Mouse (Mus musculus): ENCODE results near the gene Tulp3. TPM values are rescaled to one million over a fixed set of nuclear protein-coding genes. Genes with fewer than 3 reads are reported as not detected.
A peak's percentile ranks its signal among the peaks of the same experiment; 100 is the strongest.
"Not testable (repeated sequence)": the region's sequence is repeated elsewhere in the genome, so short reads cannot be mapped to it uniquely, and the experiment has no call there.

The Tulp3 gene
- polyA plus RNA-seq, 2 experiments from 2014 or later = 2.0 to 2.4 TPM

DNA sequence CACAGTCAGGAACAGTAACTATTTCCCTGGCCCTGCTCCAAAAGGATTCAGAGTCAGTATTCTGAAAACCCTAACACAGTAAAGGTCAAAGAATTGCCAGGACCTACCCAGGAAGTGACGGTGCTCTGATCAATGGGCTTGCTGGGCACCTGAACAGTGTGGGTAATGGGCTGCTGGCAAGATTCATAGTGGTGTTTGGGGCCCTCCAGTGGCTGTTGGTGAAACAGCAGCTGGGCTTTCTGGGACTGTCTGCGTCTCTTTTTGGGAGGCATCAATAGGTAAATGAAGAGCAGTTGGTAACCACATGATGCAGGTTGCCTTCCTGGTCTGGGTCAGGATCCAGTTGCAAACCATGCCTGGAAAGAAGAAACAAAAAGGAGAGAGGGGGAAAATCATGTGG is 3.3 kb upstream of the Tulp3 start:
- ATAC-seq = peak; percentile 32

DNA sequence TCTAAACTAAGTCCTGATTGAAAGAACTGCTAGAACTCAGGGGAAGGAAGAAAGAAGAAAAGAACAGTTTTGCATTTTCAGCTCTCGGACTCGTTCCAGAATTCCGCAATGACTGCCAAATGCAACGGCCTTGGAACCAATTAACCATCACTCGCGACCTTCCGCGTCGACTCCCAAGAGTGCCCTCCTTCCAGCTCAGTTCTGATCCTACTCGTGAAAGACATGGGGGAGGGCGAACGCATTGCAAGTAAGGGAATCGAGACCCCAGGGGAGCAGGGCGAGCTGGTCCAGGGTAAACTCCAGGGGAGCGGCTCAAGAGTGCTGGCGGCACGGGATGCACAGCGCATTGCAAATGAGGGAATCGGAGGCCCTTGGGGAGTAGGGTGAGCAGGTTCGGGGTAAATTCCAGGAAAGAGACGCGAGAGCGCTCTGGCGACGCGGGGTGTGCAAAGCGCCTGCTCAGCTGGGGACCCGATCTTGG is 410 bp downstream of the Tulp3 start:
- ATAC-seq = peak; percentile 15

DNA sequence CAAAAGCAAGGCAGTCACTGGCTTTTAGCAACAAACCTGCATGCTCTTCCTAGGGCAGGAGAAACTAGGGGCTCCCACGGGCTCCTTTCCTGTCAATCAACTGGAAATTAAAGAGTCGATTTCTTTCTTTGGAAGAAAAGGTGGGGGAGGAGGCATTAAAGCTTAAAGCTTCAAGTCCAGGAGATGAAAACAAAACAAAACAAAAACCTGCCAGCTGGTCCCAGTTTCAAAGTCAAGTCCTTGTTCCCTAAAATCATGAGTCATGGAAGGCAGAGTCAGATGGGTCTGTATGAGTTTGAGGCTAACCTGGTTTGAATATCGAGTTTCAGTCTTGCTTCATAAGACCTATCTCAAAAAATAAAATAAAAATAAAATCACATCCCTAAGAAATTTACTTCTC is 1.5 kb downstream of the Tulp3 start:
- ATAC-seq = no peak

DNA sequence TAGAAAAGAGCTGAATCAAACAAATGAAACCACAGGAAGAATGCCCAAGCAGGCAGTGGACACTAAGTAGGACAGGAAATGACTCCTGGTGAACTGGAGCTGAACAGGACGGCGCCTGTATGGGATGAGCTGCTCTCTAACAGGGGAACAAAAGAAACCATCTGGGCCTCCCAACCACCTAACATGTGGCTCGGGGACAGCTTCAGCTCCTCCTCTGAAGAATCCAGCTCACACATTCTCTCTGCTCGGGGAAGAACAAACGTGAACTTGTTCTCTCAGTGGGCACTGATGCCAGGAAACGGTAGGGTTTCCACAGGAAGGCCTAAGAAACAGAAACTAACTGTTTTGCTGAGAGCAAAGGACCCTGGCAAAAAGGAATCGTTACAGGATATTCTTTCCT is 5.9 kb downstream of the Tulp3 start:
- ATAC-seq = no peak

DNA sequence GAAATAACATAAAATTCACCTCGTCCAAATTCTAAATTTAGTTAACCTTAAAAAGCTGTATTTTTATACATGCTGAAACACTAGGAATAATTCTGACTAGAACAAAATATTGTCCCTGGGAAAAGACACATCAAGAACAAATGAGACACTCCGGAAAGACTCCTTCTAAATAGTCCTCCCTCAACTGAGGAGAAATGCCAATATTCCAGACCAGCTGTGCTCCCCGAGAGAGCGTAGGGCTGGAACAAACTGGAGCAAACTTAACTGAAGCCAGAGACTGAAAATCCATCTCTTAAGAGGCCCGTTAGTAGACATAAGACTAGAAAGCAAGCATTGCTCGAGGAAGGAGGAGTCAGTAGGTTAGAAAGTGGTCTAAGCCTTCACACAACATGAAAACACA is 8.9 kb downstream of the Tulp3 start:
- no peak for ATAC-seq

DNA sequence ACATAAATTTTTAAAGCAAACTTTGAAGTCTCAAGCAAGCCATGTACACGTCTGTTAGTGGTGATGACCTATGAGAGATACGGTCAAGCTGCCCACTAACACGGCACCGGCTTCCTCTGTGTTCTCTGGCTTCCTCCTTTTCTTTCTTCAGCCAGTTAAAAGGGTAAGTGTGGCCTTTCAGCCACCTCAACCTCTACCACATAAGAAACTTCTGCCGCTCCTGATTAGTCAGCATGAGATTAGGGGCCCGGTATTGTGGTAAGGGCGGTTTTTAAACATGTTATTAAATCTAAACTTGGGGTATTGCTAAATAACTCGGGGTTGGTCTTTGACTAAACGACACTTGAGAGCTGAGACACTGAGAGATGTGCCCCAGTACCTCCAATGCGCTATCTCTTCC is 10.0 kb downstream of the Tulp3 start:
- no peak for ATAC-seq

DNA sequence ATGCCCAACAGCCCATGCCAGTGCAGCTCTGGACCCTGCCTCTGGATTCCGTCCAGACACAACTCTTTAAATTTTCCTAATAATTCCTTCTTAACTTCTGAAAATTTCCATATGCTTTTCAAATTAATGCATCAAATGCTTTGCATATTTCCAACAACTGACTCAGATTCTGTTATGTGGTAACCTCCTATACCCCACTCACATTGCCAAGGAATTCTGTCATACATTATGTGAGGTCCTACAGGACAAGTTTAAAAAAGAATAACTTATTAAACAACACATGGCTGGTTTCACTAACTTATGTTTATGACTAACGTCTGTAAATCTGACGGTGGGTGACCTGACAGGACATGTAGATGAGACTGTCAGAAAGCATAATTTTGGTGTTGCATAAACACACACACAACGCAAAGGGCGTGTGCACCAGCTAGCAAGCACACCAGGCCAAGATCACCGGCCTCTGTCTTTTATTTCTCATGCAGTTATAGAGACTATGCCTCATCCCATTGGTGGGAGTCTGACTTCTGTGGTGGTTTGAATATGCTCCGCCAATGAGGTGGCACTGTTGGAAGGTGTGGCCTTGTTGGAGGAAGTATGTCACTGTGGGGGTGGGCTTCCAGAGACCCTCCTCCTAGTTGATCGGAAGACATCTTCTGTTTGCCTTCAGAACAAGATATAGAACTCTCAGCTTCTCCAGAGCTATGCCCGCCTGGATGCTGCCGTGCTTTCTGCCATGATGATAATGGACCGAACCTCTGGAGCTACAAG is 13.5 kb downstream of the Tulp3 start:
- ATAC-seq = no peak

DNA sequence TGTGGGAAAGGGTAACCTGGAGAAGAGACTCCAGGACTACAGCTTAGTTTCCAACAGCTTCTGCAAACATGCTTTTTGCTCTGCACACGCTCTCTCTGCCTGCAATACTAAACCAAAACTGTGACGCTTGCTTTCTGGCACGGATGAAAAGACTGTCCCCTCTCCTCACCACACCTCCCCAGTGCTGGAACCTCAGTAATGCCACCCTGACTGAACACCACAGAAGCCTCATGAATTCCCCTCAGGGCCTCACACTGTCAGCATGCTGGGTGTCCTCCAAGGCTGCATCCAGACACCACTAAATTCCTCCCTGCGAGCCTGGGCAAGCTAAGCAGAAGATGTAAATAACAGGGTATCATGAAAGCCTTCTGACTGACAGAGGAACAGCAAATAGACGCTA is 16.8 kb downstream of the Tulp3 start:
- no peak for ATAC-seq

DNA sequence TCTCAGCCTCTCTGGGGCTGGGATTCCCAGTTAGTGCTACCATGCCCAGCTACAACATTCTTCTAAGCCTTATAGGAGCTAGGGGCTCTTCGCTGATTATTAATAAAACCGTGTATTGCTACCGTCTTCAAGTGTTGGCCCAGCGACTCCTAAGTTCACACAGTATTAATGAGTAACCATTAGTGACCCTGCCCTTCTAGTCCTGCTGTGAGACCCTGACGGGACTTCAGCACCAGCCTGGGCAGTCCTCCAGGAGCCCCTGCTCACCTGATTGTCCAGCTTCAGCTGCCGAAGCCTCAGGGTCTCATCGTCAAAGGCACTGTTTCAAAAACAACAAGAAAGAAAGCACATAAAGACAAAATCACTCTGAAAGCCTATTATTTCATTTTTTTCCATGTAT is 18.2 kb downstream of the Tulp3 start:
- ATAC-seq = no peak

DNA sequence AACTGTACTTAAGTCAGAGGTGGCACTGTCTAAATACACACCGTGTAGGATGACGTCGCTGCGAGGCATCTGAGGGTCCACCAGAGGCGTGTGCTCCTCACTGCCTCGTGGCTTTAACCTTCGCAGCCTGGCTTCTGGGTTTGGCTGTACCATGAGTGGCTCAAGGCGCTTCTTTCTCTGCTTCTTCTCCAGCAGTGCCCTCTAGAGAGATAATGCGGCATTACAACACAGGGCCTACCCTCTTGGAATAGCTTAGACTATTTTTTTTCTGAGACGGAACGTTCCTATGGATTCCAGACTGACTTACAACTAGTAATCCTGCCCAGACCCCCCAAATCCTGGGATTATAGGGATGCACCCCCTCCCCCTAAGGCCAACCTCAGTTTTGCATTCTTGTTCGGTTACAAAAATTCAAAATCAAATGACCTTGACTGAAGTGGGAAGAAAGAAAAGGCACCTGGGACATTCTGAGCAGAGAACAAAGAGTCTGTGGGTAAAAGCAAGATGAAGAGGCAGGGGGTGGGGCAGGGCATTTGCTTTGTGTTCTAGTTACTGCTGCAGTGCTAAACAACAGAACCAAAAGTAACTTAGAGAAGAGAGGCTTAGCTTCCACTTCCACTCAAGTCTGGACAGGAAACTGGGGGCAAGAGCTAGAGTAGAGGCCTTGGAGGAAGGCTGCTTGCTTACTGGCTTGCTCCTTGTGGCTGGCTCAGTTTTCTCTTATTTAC is 21.1 kb downstream of the Tulp3 start:
- ATAC-seq = peak; percentile 82

DNA sequence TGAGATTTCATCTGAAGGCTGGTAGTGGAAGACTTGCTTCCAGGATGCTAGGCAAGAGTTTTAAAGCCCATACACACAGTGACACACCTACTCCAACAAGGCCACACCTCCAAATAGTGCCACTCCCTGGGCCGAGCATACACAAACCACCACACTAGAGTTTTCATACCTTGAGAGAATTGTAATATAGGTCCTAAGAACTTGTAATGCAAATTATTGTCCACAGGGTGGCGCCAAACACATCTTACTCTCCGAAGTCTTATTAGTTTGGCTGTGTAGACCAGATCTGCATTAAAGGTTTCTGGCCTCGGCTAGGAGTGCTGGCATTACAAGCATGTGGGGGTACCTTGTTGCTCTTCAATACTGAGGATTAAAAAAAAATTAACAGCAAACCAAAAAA is 37.3 kb downstream of the Tulp3 start:
- ATAC-seq = peak; percentile 74

DNA sequence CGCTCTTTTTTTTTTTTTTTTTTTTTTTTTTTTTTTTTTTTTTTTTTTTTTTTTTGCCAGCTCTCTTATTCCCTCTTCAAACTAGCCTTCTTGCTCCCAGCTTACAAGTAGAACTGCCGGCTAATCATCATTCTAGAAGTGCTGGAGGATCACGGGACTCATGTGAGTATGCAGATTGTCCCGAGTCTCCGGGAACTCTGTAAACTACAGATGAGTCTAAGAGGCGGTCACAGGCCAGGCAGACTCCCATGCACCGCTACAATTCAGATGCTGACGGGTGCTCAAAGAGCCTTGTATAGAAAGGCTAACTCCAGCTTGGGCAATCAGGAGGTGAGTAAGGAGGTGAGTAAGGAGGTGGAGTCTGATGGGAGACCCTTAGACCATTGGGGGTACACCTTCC is 40.1 kb downstream of the Tulp3 start:
- ATAC-seq = no peak

DNA sequence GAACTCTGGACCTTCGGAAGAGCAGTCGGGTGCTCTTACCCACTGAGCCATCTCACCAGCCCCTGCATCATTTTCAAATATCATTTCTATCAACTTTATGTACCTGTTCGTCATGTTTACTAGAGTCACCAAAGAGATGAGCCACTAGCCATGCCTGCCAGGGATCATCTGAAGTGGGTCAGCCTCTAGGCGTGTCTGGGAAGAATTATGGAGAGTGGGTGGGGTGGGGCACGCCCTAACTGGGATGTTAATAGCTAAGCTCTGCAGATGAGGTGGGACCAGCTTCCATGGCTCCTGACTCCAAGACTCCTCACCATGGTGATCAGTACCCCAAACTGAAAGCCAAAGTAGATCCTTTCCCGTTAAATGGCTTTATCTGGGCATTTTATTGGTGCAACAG is 40.9 kb downstream of the Tulp3 start:
- no peak for ATAC-seq

DNA sequence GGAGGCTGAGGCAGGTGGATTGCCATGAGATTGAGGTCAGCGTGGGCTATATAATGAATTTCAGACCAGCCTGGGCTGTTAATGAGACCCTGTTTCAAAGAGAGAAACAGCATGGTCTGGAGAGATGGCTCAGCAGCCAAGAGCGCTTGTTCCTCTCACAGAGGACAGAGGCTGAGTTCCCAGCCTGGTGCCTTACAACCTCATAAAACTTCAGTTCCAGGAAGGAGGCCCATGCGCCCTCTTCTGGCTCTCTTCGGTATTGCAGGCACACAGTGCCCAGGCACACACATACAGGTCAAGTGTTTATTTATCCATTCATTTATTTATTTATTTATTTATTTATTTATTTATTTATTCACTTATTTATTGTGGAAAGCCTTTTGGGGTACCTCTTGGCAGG is 47.3 kb downstream of the Tulp3 start:
- ATAC-seq = no peak

DNA sequence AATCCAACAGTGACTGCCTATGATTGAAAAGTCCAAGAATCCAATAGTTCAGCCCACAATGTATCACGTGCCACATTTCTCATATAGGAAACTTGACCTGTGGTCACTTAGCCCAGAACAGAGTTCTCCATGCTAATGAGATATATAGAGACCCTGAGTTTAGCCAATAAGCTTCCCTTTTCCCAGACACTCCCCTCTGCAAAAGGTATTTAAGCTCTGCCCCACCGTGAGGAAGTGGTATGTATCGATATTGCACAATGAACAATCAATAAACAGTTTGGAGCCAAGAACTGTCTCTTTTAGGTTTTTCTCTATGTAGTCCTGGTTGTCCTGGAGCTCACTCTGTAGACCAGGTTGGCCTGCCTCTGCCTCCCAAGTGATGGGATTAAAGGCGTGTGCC is 50.9 kb downstream of the Tulp3 start:
- no peak for ATAC-seq

DNA sequence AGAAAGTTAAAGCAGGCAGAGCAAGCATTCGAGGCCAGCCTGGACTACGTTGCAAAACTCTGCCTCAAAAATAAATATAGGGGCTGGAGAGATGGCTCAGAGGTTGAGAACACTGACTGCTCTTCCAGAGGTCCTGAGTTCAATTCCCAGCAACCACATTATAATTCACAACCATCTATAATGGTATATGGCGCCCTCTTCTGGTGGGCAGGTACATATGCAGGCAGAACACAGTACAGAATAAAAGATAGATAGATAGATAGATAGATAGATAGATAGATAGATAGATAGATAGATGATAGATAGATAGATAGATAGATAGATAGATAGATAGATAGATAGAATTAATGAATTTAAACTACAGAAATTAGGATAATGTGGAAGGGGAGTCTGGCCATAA is 53.0 kb downstream of the Tulp3 start:
- ATAC-seq = not testable (repeated sequence)

DNA sequence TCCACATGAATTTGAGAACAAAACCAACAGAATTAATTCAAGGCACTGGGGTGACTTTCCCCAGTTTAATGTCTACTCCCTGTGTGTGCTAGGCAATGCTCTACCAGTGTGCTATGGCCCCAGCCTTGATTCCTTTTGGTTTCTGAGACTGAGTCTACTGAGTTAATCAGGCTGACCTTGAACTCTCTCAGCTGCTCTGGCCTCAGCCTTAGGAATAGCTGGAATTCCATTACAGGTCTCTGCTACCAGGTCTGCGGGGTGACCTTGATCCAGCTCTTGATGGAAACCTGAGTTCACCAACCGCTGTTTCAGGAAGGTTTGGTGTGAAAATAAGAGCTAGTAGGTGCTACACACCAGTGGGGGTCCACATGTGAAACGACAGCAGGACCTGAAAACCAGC is 53.8 kb downstream of the Tulp3 start:
- ATAC-seq = no peak

DNA sequence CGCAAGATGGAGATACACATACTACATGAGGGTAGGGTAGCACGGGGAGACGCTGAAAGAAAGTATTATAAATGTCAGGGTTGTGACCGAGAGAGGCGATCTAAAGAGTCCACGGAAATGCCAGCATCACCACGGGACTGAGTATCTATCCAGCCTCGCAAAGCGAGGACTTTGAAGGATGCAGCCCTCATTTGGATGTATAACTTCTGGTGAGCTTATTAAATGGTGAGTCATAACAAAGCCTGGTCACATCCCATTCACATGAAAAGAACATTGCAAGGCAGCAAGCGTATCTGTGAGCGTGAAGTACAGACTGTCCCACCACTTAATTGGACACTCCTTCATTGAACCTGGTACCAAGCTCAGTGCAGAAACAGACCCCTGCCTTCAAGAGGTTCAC is 54.2 kb downstream of the Tulp3 start:
- no peak for ATAC-seq

DNA sequence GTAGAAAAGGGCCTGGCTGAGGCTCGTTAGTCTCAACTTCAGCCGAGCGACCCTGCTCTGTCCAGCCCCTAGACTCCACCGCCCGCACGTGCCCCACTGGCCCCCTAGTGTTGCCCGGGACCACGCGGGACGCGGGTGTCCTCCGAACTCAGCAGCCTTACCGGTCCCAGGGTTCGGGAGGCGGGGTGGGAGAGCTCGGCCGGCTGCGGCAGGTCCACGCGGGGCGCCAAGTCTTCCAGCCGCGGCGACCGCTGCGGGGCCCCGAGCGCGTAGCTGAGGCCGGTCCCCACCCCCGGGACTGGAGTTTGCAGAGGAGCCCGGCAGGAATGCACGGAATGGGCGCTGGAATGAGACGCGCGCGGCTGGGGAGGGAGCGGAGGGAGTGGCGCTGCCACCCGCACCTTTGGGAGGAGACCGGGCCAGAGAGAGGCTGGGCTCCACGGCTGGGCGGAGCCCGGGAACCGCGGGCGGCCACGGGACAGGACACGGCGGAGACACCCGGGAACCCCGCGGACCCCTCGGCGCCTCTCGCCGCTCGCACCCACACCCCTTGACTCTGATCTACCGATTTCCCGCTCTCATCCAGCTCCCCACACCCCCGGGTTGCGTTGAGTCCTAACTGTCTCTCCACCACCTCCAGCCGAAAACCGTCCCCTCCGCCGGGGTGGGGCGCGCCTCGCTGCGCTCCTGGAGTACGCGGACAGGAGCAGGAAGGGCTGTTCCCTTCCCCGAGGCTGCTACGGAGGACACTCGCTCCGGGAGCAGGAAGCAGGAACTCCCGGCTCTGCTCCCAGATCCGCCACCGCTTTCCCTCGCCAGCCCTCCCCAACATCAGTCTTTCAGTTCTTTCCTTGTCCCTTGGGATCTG is 55.3 kb downstream of the Tulp3 start, which contains the start of gene Tead4:
Gene Tead4, minus strand, starts transcription at position 690 of the 868 bp plus-strand sequence.
- no peak for ATAC-seq

DNA sequence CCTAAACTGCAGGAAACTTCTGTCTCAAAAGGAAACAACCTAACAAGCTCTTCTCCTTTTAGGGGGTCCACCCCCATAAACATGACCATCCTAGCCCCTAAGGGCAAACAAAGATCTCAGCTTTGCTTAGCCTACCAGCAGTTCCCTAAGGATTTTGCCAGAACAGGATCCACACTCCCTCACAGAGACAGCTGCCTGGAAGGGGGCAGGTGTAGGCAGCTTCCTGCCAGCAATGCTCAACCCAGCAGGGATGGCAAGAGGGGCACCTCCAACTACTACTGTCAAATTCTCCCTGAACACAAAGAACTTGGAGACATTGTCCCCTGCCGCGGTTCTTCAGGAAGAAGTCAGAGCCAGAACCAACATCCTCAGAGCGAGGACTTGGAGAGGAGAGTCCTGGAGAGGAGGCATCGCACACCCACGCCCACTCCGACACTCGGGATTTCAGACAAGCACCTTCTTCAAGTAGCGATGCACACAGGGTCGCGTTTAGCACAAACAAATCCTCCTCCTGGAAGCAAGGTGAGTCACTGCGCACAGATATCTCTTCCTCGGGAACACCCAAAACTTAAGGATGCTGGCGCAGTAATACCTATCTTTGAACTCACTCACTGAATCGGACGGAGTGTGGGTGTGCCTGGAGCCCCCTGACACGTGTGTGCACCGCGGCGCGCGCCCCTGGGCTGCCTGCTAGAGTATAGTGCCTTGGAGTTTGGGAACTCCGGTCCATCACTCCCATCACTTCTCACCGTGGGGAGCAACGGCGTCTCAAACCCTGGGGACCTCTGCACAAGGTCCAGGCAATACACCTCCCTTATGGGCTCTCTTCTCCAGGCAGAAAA is 56.1 kb downstream of the Tulp3 start:
- no peak for ATAC-seq

DNA sequence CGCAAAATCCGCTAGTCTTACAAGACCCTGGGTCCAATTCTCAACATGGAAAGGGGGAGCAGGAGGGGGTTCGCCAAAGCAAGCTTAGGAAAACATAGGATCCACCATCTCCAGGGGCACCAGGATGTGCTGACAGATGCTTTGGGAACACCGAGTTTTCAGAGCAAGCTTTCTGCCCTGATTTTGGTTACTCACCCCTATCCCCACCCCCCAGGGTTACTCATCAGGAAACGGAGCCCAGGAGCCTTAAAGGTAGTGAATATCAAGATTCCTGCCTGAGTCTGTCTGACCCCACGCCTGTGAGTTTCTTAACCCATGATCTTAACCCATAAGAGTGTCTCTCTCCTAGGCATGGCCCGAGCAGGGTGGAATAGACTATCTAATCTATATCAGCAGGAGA is 57.4 kb downstream of the Tulp3 start:
- no peak for ATAC-seq

DNA sequence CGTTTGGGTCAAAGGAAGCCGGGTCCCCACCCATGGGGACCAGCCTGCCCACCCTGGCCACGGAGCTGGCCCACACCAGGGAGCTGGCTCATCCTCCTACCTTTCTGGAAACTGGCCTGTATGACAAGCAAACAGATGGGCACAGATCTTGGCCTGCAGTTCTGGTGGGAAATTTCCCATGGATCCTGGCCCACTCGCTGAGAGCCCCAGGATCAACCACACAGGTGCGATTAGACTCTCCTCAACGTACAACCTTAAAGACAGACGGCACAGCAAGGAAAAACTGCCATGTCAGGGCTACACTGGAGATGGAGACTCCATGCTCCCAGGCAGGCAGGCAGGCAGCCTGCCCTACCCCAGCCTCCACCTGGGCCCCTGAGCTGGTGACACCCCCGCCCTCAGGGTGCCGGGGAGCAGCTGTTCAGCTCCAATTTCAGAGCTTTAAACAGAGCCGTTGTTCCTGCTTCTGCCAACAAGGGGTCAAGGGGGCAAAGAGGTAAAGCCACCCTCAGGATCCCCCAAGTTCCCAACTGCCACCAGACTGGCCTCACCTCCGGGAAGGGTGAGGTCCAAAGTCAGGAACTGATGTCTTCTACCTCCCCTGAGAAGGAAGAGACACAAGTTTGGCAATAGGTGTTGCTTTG is 58.8 kb downstream of the Tulp3 start:
- ATAC-seq = no peak

Measured in CD4-positive, CD25-positive, alpha-beta regulatory T cell, adult 4 months (primary cell).